Mouse (Mus musculus) MEL (cell line): ENCODE data around the gene Kcnmb4. TPM values are rescaled to one million over a fixed set of nuclear protein-coding genes. Genes with fewer than 3 reads are reported as not detected.

Source experiments
- DNase-seq: peaks from one replicate; pipeline ENCODE4 v3.0.0; 2011; ENCODE audit warnings: low read depth, low spot score
- H3K27ac ChIP-seq: 2 replicates; pipeline ENCODE4 v1.5.1; 2012; ENCODE audit warnings: low read depth, mild to moderate bottlenecking, control low read depth, low read length, moderate library complexity; ENCODE audit not compliant: control insufficient read depth
- H3K27me3 ChIP-seq, 2 experiments: fragments of 150-350 bp in 1 of 2; sonication (generic) in 1 of 2; 2 replicates each; pipeline ENCODE4 v1.6.1; 2012; ENCODE audit warnings: low read length in 2 of 2, mild to moderate bottlenecking in 2 of 2, improper control_type of control experiment in 1 of 2, moderate library complexity in 1 of 2; ENCODE audit not compliant: insufficient read depth in 2 of 2, control insufficient read depth in 1 of 2
- H3K36me3 ChIP-seq, 2 experiments: 2 replicates each; pipeline ENCODE4 v1.6.1; 2012 to 2014; ENCODE audit warnings: low read length in 2 of 2, improper control_type of control experiment in 1 of 2, inconsistent platforms in 1 of 2, mild to moderate bottlenecking in 1 of 2; ENCODE audit not compliant: insufficient read depth in 2 of 2, control insufficient read depth in 1 of 2
- H3K4me1 ChIP-seq, 2 experiments: fragments of 150-350 bp in 1 of 2; sonication (generic) in 1 of 2; 2 replicates each; pipeline ENCODE4 v1.6.1; 2012; ENCODE audit warnings: low read length in 2 of 2, improper control_type of control experiment in 1 of 2, mild to moderate bottlenecking in 1 of 2; ENCODE audit not compliant: insufficient read depth in 2 of 2, control insufficient read depth in 1 of 2
- H3K4me3 ChIP-seq, 2 experiments: fragments of 150-350 bp in 1 of 2; sonication (generic) in 1 of 2; 2 replicates each; pipeline ENCODE4 v1.5.1; 2012; ENCODE audit warnings: low read depth in 2 of 2, low read length in 2 of 2, mild to moderate bottlenecking in 2 of 2, moderate library complexity in 2 of 2, control low read depth in 1 of 2, improper control_type of control experiment in 1 of 2; ENCODE audit not compliant: control insufficient read depth in 1 of 2, insufficient read depth in 1 of 2
- H3K79me2 ChIP-seq: 2 replicates; pipeline ENCODE4 v1.6.1; 2012; ENCODE audit warnings: mild to moderate bottlenecking, low read length, moderate library complexity; ENCODE audit not compliant: control insufficient read depth, poor library complexity, insufficient read depth
- H3K9ac ChIP-seq: 2 replicates; pipeline ENCODE4 v1.6.1; 2012; ENCODE audit warnings: low read depth, mild to moderate bottlenecking, control low read depth, low read length, moderate library complexity; ENCODE audit not compliant: control insufficient read depth, poor library complexity, severe bottlenecking
- H3K9me3 ChIP-seq: fragments of 150-350 bp; sonication (generic); replicated peaks from 2 replicates; pipeline ENCODE4 v1.6.1; 2012; ENCODE audit warnings: mild to moderate bottlenecking, low read length, improper control_type of control experiment, moderate library complexity; ENCODE audit not compliant: insufficient read depth
- BHLHE40 ChIP-seq: IDR thresholded peaks from 2 replicates; pipeline ENCODE4 v1.6.1; 2012; ENCODE audit warnings: low read depth, mild to moderate bottlenecking, inconsistent platforms, low read length, improper control_type of control experiment, borderline replicate concordance
- CHD1 ChIP-seq: IDR thresholded peaks from 2 replicates; pipeline ENCODE4 v1.6.1; 2012; ENCODE audit warnings: low read depth, mild to moderate bottlenecking, inconsistent platforms, low read length, improper control_type of control experiment
- EP300 ChIP-seq, 2 experiments: IDR thresholded peaks; 2 replicates each; pipeline ENCODE4 v1.6.1; 2011; ENCODE audit warnings: improper control_type of control experiment in 2 of 2, low read length in 2 of 2, low read depth in 1 of 2, mild to moderate bottlenecking in 1 of 2
- ETS1 ChIP-seq: IDR thresholded peaks from 2 replicates; pipeline ENCODE4 v1.6.1; 2012; ENCODE audit warnings: low read depth, mild to moderate bottlenecking, inconsistent platforms, low read length, improper control_type of control experiment, moderate library complexity
- GABPA ChIP-seq: IDR thresholded peaks from 2 replicates; pipeline ENCODE4 v1.6.1; 2012; ENCODE audit warnings: low read depth, mild to moderate bottlenecking, inconsistent platforms, low read length, improper control_type of control experiment, moderate library complexity
- HCFC1 ChIP-seq: IDR thresholded peaks from 2 replicates; pipeline ENCODE4 v1.6.1; 2012; ENCODE audit warnings: low read depth, mild to moderate bottlenecking, inconsistent platforms, low read length, improper control_type of control experiment, moderate library complexity
- KAT2A ChIP-seq: conservative IDR thresholded peaks from 2 replicates; pipeline ENCODE4 v1.6.1; 2012; ENCODE audit warnings: low read depth, low read length, improper control_type of control experiment, inconsistent platforms
- MAX ChIP-seq: IDR thresholded peaks from 2 replicates; pipeline ENCODE4 v1.6.1; 2011; ENCODE audit warnings: low read length, improper control_type of control experiment
- MAZ ChIP-seq: IDR thresholded peaks from 2 replicates; pipeline ENCODE4 v1.6.1; 2012; ENCODE audit warnings: low read depth, mild to moderate bottlenecking, inconsistent platforms, low read length, improper control_type of control experiment
- MEF2A ChIP-seq: IDR thresholded peaks from 2 replicates; pipeline ENCODE4 v1.6.1; 2014; ENCODE audit warnings: low read depth, mild to moderate bottlenecking, inconsistent platforms, low read length, improper control_type of control experiment; ENCODE audit not compliant: poor library complexity, insufficient replicate concordance, severe bottlenecking; ENCODE audit errors: extremely low read depth
- MYB ChIP-seq: IDR thresholded peaks from 2 replicates; pipeline ENCODE4 v1.6.1; 2011; ENCODE audit warnings: mild to moderate bottlenecking, low read depth, low read length, improper control_type of control experiment
- MYC ChIP-seq: IDR thresholded peaks from 2 replicates; pipeline ENCODE4 v1.6.1; 2011; ENCODE audit warnings: low read depth, mild to moderate bottlenecking, low read length, improper control_type of control experiment, moderate library complexity
- NELFE ChIP-seq: IDR thresholded peaks from 2 replicates; pipeline ENCODE4 v1.6.1; 2011; ENCODE audit warnings: low read depth, low read length, improper control_type of control experiment
- POLR2A ChIP-seq, 2 experiments: IDR thresholded peaks; 2 replicates each; pipeline ENCODE4 v1.6.1; 2011 to 2012; ENCODE audit warnings: low read length in 2 of 2, mild to moderate bottlenecking in 2 of 2, control low read depth in 1 of 2, improper control_type of control experiment in 1 of 2, low read depth in 1 of 2, moderate library complexity in 1 of 2; ENCODE audit not compliant: control insufficient read depth in 1 of 2, insufficient read depth in 1 of 2, poor library complexity in 1 of 2
- POLR2AphosphoS5 ChIP-seq: IDR thresholded peaks from 2 replicates; pipeline ENCODE4 v1.6.1; 2012; ENCODE audit warnings: low read depth, borderline replicate concordance, mild to moderate bottlenecking, inconsistent platforms, low read length, moderate library complexity, mixed read lengths
- SIN3A ChIP-seq: IDR thresholded peaks from 2 replicates; pipeline ENCODE4 v1.6.1; 2012; ENCODE audit warnings: low read length, improper control_type of control experiment, inconsistent platforms
- SMC3 ChIP-seq: IDR thresholded peaks from 2 replicates; pipeline ENCODE4 v1.6.1; 2011; ENCODE audit warnings: low read depth, low read length, improper control_type of control experiment
- TAL1 ChIP-seq: IDR thresholded peaks from 2 replicates; pipeline ENCODE4 v1.6.1; 2012; ENCODE audit warnings: mild to moderate bottlenecking, inconsistent platforms, low read length, moderate library complexity, mixed read lengths
- TBP ChIP-seq: IDR thresholded peaks from 2 replicates; pipeline ENCODE4 v1.8.0; 2011; ENCODE audit warnings: low read depth, low read length, improper control_type of control experiment
- TCF12 ChIP-seq: IDR thresholded peaks from 2 replicates; pipeline ENCODE4 v1.6.1; 2014; ENCODE audit warnings: low read depth, mild to moderate bottlenecking, inconsistent platforms, low read length, improper control_type of control experiment, moderate library complexity
- USF2 ChIP-seq, 2 experiments: IDR thresholded peaks; 2 replicates each; pipeline ENCODE4 v1.6.1; 2011 to 2012; ENCODE audit warnings: improper control_type of control experiment in 2 of 2, low read length in 2 of 2, borderline replicate concordance in 1 of 2, inconsistent platforms in 1 of 2, low read depth in 1 of 2, mild to moderate bottlenecking in 1 of 2; ENCODE audit not compliant: insufficient read depth in 1 of 2
- ZC3H11A ChIP-seq: IDR thresholded peaks from 2 replicates; pipeline ENCODE4 v1.6.1; 2012; ENCODE audit warnings: low read depth, mild to moderate bottlenecking, inconsistent platforms, low read length, improper control_type of control experiment
- ZMIZ1 ChIP-seq: IDR thresholded peaks from 2 replicates; pipeline ENCODE4 v1.6.1; 2012; ENCODE audit warnings: low read depth, mild to moderate bottlenecking, inconsistent platforms, low read length, improper control_type of control experiment, moderate library complexity
- ZNF384 ChIP-seq: IDR thresholded peaks from 2 replicates; pipeline ENCODE4 v1.6.1; 2012; ENCODE audit warnings: low read depth, mild to moderate bottlenecking, inconsistent platforms, low read length, improper control_type of control experiment
- polyA plus RNA-seq, 2 experiments: library from polyadenylated mRNA; stranded (reverse) in 1 of 2; unstranded in 1 of 2; fragments of >175 nt in 1 of 2; fragments of >200 nt in 1 of 2; gene quantifications; 2 replicates each; pipeline versions ENCODE4 v1.2.1 to v1.2.4; 2012; ENCODE audit warnings: low replicate concordance in 2 of 2, low read depth in 1 of 2; ENCODE audit not compliant: insufficient read length in 2 of 2, insufficient read depth in 1 of 2, missing spikeins in 1 of 2
- total RNA-seq: library from RNA; depleted of rRNA; stranded (reverse); fragments of 300-350 nt; gene quantifications from 2 replicates; pipeline ENCODE4 v1.2.3, GENCODE M21; 2012

The Kcnmb4 gene
- total and polyA plus RNA-seq, 3 experiments: not detected

GRCm38 (mm10) chr10:116472579-116472978 is 1.1 kb downstream of the Kcnmb4 start:
- H3K36me3 ChIP-seq: no peaks in the 10 kb centered on the region
- no peaks in the 10 kb centered on the region for H3K4me1 ChIP-seq
- no peak overlapping the region for H3K27ac ChIP-seq
- no peak for DNase-seq
- no peak for TF ChIP-seq POLR2A (IDR thresholded peaks at IDR 0.05; ENCODE audit: control insufficient read depth in 1 of 2, insufficient read depth in 1 of 2, low read depth in 1 of 2, low read length in 2 of 2, poor library complexity in 1 of 2)
- no peak for TF ChIP-seq ZNF384
- no peak for TF ChIP-seq SIN3A
- no peak for TF ChIP-seq MAX
- TF ChIP-seq EP300 (IDR thresholded peaks at IDR 0.05; ENCODE audit: low read depth in 1 of 2, low read length in 2 of 2): no peak
- no peak for TF ChIP-seq ETS1
- TF ChIP-seq POLR2AphosphoS5: no peak
- TF ChIP-seq NELFE: no peak
- no peak for TF ChIP-seq MAZ
- TF ChIP-seq BHLHE40: no peak
- TF ChIP-seq GABPA: no peak
- TF ChIP-seq TBP: no peak
- no peak for TF ChIP-seq MYC
- no peak for TF ChIP-seq USF2 (IDR thresholded peaks at IDR 0.05; ENCODE audit: borderline replicate concordance in 1 of 2, insufficient read depth in 1 of 2, low read depth in 1 of 2, low read length in 2 of 2)
- TF ChIP-seq ZMIZ1: no peak
- TF ChIP-seq HCFC1: no peak
- no peak for TF ChIP-seq MYB
- TF ChIP-seq KAT2A: no peak
- no peak for TF ChIP-seq ZC3H11A
- TF ChIP-seq CHD1: no peak
- H3K27me3 ChIP-seq: no peaks in the 10 kb centered on the region
- no peaks in the 10 kb centered on the region for H3K79me2 ChIP-seq
- H3K9ac ChIP-seq: no peak overlapping the region
- no peaks in the 10 kb centered on the region for H3K9me3 ChIP-seq
- H3K4me3 ChIP-seq: no peak overlapping the region

GRCm38 (mm10) chr10:116470306-116470925 is 3.3 kb downstream of the Kcnmb4 start:
- no peak for DNase-seq
- no peaks in the 10 kb centered on the region for H3K79me2 ChIP-seq
- H3K9me3 ChIP-seq: no peaks in the 10 kb centered on the region
- no peak overlapping the region for H3K27ac ChIP-seq
- no peak overlapping the region for H3K4me3 ChIP-seq
- H3K36me3 ChIP-seq: no peaks in the 10 kb centered on the region
- TF ChIP-seq SMC3: no peak
- no peak for TF ChIP-seq TAL1
- no peak for TF ChIP-seq MEF2A
- TF ChIP-seq CHD1: no peak
- no peak for TF ChIP-seq NELFE
- no peak for TF ChIP-seq TCF12
- no peak for TF ChIP-seq BHLHE40
- TF ChIP-seq ZNF384: no peak
- no peak for TF ChIP-seq ETS1
- H3K4me1 ChIP-seq: no peaks in the 10 kb centered on the region
- no peaks in the 10 kb centered on the region for H3K27me3 ChIP-seq
- H3K9ac ChIP-seq: no peak overlapping the region
